Mouse (Mus musculus): ENCODE measurements around the gene Fam129b. TPM values are rescaled to one million over a fixed set of nuclear protein-coding genes. Genes with fewer than 3 reads are reported as not detected.

Fam129b gene
- total and polyA plus RNA-seq, 3 experiments, result 0.26 to 0.55 (median 0.50) TPM

GRCm38 (mm10) chr2:32939418-32939817 lies 63.5 kb downstream of the Fam129b start:
- H3K9ac ChIP-seq (ENCODE audit: insufficient read depth, low read depth), result no peak overlapping the region
- H3K9me3 ChIP-seq (replicated peaks; ENCODE audit: low read length), result no peaks in the 10 kb centered on the region
- TF ChIP-seq BHLHE40 (IDR thresholded peaks at IDR 0.05; ENCODE audit: low read depth, low read length) (no peak), RAD21 (IDR thresholded peaks at IDR 0.05; ENCODE audit: low read depth, low read length) (peak; percentile 72), CTCF (conservative IDR thresholded peaks at IDR 0.05 in 1 of 2, IDR thresholded peaks at IDR 0.05 in 1 of 2; ENCODE audit: low read depth in 2 of 2, low read length in 2 of 2) (peak; percentile 22 to 74)
- H3K4me1 ChIP-seq (ENCODE audit: control insufficient read depth in 1 of 2, insufficient read depth in 2 of 2), result peaks cover 0 to 11% of the 10 kb centered on the region in 2 experiments; a peak in 1 of 4 replicates
- no peak overlapping the region for H3K4me2 ChIP-seq (ENCODE audit: insufficient read depth, low read depth, poor library complexity, severe bottlenecking)
- dilution Hi-C loops (cut with MboI; ENCODE audit: extremely low pct_ligation_motif_present, extremely low pct_unique_long_range_greater_than_20kb, low sequenced_read_pairs), result no loop called here
- H3K27ac ChIP-seq (ENCODE audit: insufficient read depth, low read depth), result no peak overlapping the region
- peaks cover 18 to 73% of the 10 kb centered on the region in 2 experiments for H3K36me3 ChIP-seq (replicated peaks in 1 of 2; ENCODE audit: control insufficient read depth in 1 of 2, insufficient read depth in 1 of 2, low read length in 1 of 2)
- in situ Hi-C loops (cut with MboI; ENCODE audit: low pct_ligation_motif_present, low pct_unique_long_range_greater_than_20kb, low sequenced_read_pairs), result loop anchor here (10.0 kb wide), 1 partner anchor 165 kb away; the partner anchor contains the start of genes Ptrh1 and Ttc16
- peak; percentile 66 for DNase-seq (ENCODE audit: extremely low read depth)
- H3K4me3 ChIP-seq (replicated peaks in 1 of 3; ENCODE audit: low read depth in 2 of 3, low read length in 2 of 3, poor library complexity in 1 of 3), result no peak overlapping the region
- no peaks in the 10 kb centered on the region for H3K27me3 ChIP-seq (replicated peaks)
- no peaks in the 10 kb centered on the region for H3K79me2 ChIP-seq (replicated peaks; ENCODE audit: control insufficient read depth, extremely low read depth, insufficient read depth, poor library complexity, severe bottlenecking)

- Histone ChIP-seq H3K79me2 (replicated peaks; ENCODE audit: control insufficient read depth, extremely low read depth, insufficient read depth, poor library complexity, severe bottlenecking) (no peaks in the 10 kb centered on the region), H3K9me3 (replicated peaks; ENCODE audit: low read length) (no peaks in the 10 kb centered on the region), H3K4me2 (ENCODE audit: insufficient read depth, low read depth, poor library complexity, severe bottlenecking) (no peak overlapping the region), H3K9ac (ENCODE audit: insufficient read depth, low read depth) (no peak overlapping the region), H3K27ac (ENCODE audit: insufficient read depth, low read depth) (no peak overlapping the region), H3K4me1 (ENCODE audit: control insufficient read depth in 1 of 2, insufficient read depth in 2 of 2) (peaks cover 0 to 11% of the 10 kb centered on the region in 2 experiments; a peak in 1 of 4 replicates), H3K27me3 (replicated peaks) (no peaks in the 10 kb centered on the region), H3K36me3 (replicated peaks in 1 of 2; ENCODE audit: control insufficient read depth in 1 of 2, insufficient read depth in 1 of 2, low read length in 1 of 2) (peaks cover 15 to 74% of the 10 kb centered on the region in 2 experiments), H3K4me3 (replicated peaks in 1 of 3; ENCODE audit: low read depth in 2 of 3, low read length in 2 of 3, poor library complexity in 1 of 3) (no peak overlapping the region)
- in situ Hi-C loops (cut with MboI; ENCODE audit: low pct_ligation_motif_present, low pct_unique_long_range_greater_than_20kb, low sequenced_read_pairs), result no loop called here
- dilution Hi-C loops (cut with MboI; ENCODE audit: extremely low pct_ligation_motif_present, extremely low pct_unique_long_range_greater_than_20kb, low sequenced_read_pairs), result no loop called here
- DNase-seq (ENCODE audit: extremely low read depth), result no peak
- TF ChIP-seq CTCF (conservative IDR thresholded peaks at IDR 0.05 in 1 of 2, IDR thresholded peaks at IDR 0.05 in 1 of 2; ENCODE audit: low read depth in 2 of 2, low read length in 2 of 2) (peak in 1 of 2 experiments; percentile 17; a peak in 2 of 4 replicates), SMC3 (IDR thresholded peaks at IDR 0.05; ENCODE audit: low read depth, low read length) (no peak)
Measured at GRCm38 (mm10) chr2:32940483-32940882, 64.6 kb downstream of the Fam129b start.

- in situ Hi-C loops (cut with MboI; ENCODE audit: low pct_ligation_motif_present, low pct_unique_long_range_greater_than_20kb, low sequenced_read_pairs), result no loop called here
- Histone ChIP-seq H3K4me1 (ENCODE audit: control insufficient read depth in 1 of 2, insufficient read depth in 2 of 2) (peaks cover 0 to 7% of the 10 kb centered on the region in 2 experiments; a peak in 1 of 4 replicates), H3K27ac (ENCODE audit: insufficient read depth, low read depth) (no peak overlapping the region), H3K9ac (ENCODE audit: insufficient read depth, low read depth) (no peak overlapping the region), H3K79me2 (replicated peaks; ENCODE audit: control insufficient read depth, extremely low read depth, insufficient read depth, poor library complexity, severe bottlenecking) (no peaks in the 10 kb centered on the region), H3K9me3 (replicated peaks; ENCODE audit: low read length) (no peaks in the 10 kb centered on the region), H3K36me3 (replicated peaks in 1 of 2; ENCODE audit: control insufficient read depth in 1 of 2, insufficient read depth in 1 of 2, low read length in 1 of 2) (peaks cover 35 to 84% of the 10 kb centered on the region in 2 experiments), H3K4me2 (ENCODE audit: insufficient read depth, low read depth, poor library complexity, severe bottlenecking) (no peak overlapping the region), H3K27me3 (replicated peaks) (no peaks in the 10 kb centered on the region), H3K4me3 (replicated peaks in 1 of 3; ENCODE audit: low read depth in 2 of 3, low read length in 2 of 3, poor library complexity in 1 of 3) (no peak overlapping the region)
- DNase-seq (ENCODE audit: extremely low read depth), result no peak
- dilution Hi-C loops (cut with MboI; ENCODE audit: extremely low pct_ligation_motif_present, extremely low pct_unique_long_range_greater_than_20kb, low sequenced_read_pairs), result no loop called here
- no peak for TF ChIP-seq MXI1 (IDR thresholded peaks at IDR 0.05; ENCODE audit: low read depth, low read length)
- TF ChIP-seq SMC3 (IDR thresholded peaks at IDR 0.05; ENCODE audit: low read depth, low read length), result no peak
- TF ChIP-seq IRF4 (IDR thresholded peaks at IDR 0.05; ENCODE audit: low read depth, low read length), result no peak
- no peak for TF ChIP-seq POLR2AphosphoS2 (IDR thresholded peaks at IDR 0.05; ENCODE audit: low read depth, low read length)
- TF ChIP-seq JUN (IDR thresholded peaks at IDR 0.05; ENCODE audit: insufficient read depth, low read depth, low read length), result no peak
- TF ChIP-seq MEF2A (IDR thresholded peaks at IDR 0.05; ENCODE audit: borderline replicate concordance, low read depth, low read length), result no peak
- TF ChIP-seq SIN3A (IDR thresholded peaks at IDR 0.05; ENCODE audit: low read length), result no peak
- no peak for TF ChIP-seq HCFC1 (IDR thresholded peaks at IDR 0.05; ENCODE audit: low read depth, low read length)
- TF ChIP-seq MAX (IDR thresholded peaks at IDR 0.05; ENCODE audit: low read length), result no peak
Measured at GRCm38 (mm10) chr2:32947454-32947853, 71.5 kb downstream of the Fam129b start.
